17 mouse cellular contexts compared by ENCODE assay signal in genomic region chr6:113933261-113934151, GRCm38 (mm10).
DNase-seq lines count a peak whose midpoint lies in the region; TF ChIP-seq lines count a peak whose summit lies in the region.
"Had no signal": no experiment of that assay in that cellular context is flagged by ENCODE, and none has a peak within 500 bp of the region (broad histone marks: within the 10 kb centered on the region; RNA-seq: fewer than 3 reads in every experiment).

No protein-coding gene starts in this region.

- no peak for DNase-seq in layer of hippocampus, adult 2 months (ENCODE audit: low spot score in 2 of 2)
- no peak for DNase-seq in layer of hippocampus, adult 8-10 months (ENCODE audit: low spot score in 2 of 2)
- DNase-seq in brain, embryonic 14.5 days (ENCODE audit: low read depth) = peak; percentile 48
- DNase-seq in cerebellum, adult 11-12 months = peak; percentile 91
- DNase-seq in cerebellum, postnatal 36 days = peak; percentile 77 to 83
- no peak for DNase-seq in layer of hippocampus, adult 11-12 months (ENCODE audit: low spot score)
- DNase-seq in gastrocnemius, postnatal 36 days = no peak
- DNase-seq in c-Kit-positive CD71-positive TER-119-positive erythroid progenitor cells, embryonic 14.5 days (ENCODE audit: low spot score) = no peak
- DNase-seq: adrenal gland, postnatal 25 days; right cerebral cortex, postnatal 14 days had no signal

- H3K27ac ChIP-seq in layer of hippocampus, adult 2 months = peak overlapping the region; percentile 73
- H3K27ac ChIP-seq: embryonic facial prominence, embryonic 13.5 days; heart, embryonic 15.5 days; kidney, embryonic 15.5 days; limb, embryonic 10.5 days; liver, embryonic 12.5 days; lung, embryonic 15.5 days had no signal

- intact Hi-C loops in gastrocnemius, postnatal 36 days (cut with DNase I) = no loop called here

- H3K4me3 ChIP-seq in layer of hippocampus, adult 2 months = no peak overlapping the region
- H3K4me3 ChIP-seq: embryonic facial prominence, embryonic 13.5 days; heart, embryonic 15.5 days; kidney, embryonic 15.5 days; limb, embryonic 10.5 days; liver, embryonic 12.5 days; lung, embryonic 15.5 days; myocyte had no signal

- no peak for TF ChIP-seq CTCF in layer of hippocampus, adult 2 months (conservative IDR thresholded peaks at IDR 0.05)
- no peak for TF ChIP-seq CTCF in brain, embryonic 14.5 days (IDR thresholded peaks at IDR 0.05; ENCODE audit: borderline replicate concordance, extremely low read depth, insufficient read depth, insufficient read length)

- no peak for TF ChIP-seq POLR2A in brain, embryonic 14.5 days (IDR thresholded peaks at IDR 0.05; ENCODE audit: borderline replicate concordance, extremely low read depth, insufficient read depth, insufficient read length, poor library complexity, severe bottlenecking)

Comparison
In these comparisons a context has a peak if more than half of its experiments do, and no peak if none do; other contexts are left out.
1. DNase-seq: peak in brain, embryonic 14.5 days (single experiment), cerebellum, adult 11-12 months (single experiment) and cerebellum, postnatal 36 days (2 of 2); none in layer of hippocampus, adult 2 months (0 of 2), layer of hippocampus, adult 8-10 months (0 of 2), layer of hippocampus, adult 11-12 months (single experiment), gastrocnemius, postnatal 36 days (0 of 2) and c-Kit-positive CD71-positive TER-119-positive erythroid progenitor cells, embryonic 14.5 days (single experiment).